Mouse (Mus musculus) kidney, adult 2 months (tissue): ENCODE results near the gene Ak2.

Experiments
- CTCF ChIP-seq: fragments of 200-500 bp; conservative IDR thresholded peaks from 2 replicates; pipeline ENCODE4 v1.5.1; 2011; ENCODE audit warnings: low read depth, mild to moderate bottlenecking, control low read depth, low read length, moderate library complexity, mixed read lengths; ENCODE audit not compliant: insufficient read depth, insufficient read length
- POLR2A ChIP-seq: fragments of 200-500 bp; IDR thresholded peaks from one replicate; pipeline ENCODE4 v1.6.1; 2011; ENCODE audit warnings: low read depth, low read length, control low read depth

- TF ChIP-seq CTCF (no peak), POLR2A (no peak)
These were observed 29.7 kb downstream of the Ak2 start for GRCm38 (mm10) chr4:129021426-129021825.
